Mouse (Mus musculus): ENCODE measurements at regions not wholly inside any gene's neighbourhood (a gene's known extent, or its start where the extent isn't known, plus 50 kb on each side); places are given as distances from the start of the nearest gene placed in this dataset.

DNA sequence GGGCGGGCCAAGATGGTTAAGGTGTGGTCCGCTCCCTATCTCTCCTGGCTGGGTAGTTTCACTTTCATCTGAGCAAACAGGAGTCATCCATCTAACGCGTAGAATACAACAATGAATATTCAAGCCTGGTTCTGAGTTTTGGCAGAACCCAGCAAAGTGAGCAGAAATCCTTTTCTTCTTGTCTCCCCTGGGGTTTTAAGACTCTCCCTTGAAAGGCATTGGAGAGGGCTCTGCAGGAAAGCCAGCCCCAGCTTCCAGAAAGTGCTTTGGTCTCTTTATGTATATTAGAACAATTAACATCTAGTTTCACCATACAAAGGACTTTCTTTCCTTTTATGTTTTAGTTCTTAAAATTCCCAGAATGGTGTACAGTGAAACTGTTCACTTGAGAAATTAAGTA, 458.5 kb upstream of the Gm765 start:
- no peak for TF ChIP-seq MYOD1 (IDR thresholded peaks at IDR 0.05; ENCODE audit: control insufficient read depth in 1 of 3, insufficient read length in 2 of 3, low read depth in 2 of 3)
- no peak for TF ChIP-seq USF1 (IDR thresholded peaks at IDR 0.05; ENCODE audit: low read depth)
- no peak for TF ChIP-seq POLR2A (IDR thresholded peaks at IDR 0.05; ENCODE audit: insufficient read length, low read depth)
- no peak for TF ChIP-seq MAX (IDR thresholded peaks at IDR 0.05; ENCODE audit: low read depth)
- no peak for TF ChIP-seq CEBPB (IDR thresholded peaks at IDR 0.05; ENCODE audit: insufficient read depth, poor library complexity, severe bottlenecking)
- TF ChIP-seq REST (IDR thresholded peaks at IDR 0.05; ENCODE audit: insufficient read depth, insufficient read length): no peak
- TF ChIP-seq POLR2AphosphoS2 (IDR thresholded peaks at IDR 0.05; ENCODE audit: insufficient read length, low read depth): no peak

All from myocyte (in vitro differentiated cells).